Mouse (Mus musculus) lung, embryonic 14.5 days (tissue): ENCODE data around the gene Gm21244. TPM values are rescaled to one million over a fixed set of nuclear protein-coding genes. Genes with fewer than 3 reads are reported as not detected.
"Not testable (repeated sequence)": the region's sequence is repeated elsewhere in the genome, so short reads cannot be mapped to it uniquely, and the experiment has no call there.

Experiments
- ATAC-seq: fragments of 200-750 bp; cut with Nextera tagmentation; 2 replicates; pipeline ENCODE4 v1.8.0; 2017; ENCODE audit warnings: mild to moderate bottlenecking, moderate TSS enrichment, moderate library complexity; ENCODE audit not compliant: insufficient read depth
- DNase-seq: peaks from one replicate; pipeline ENCODE4 v3.0.0-alpha.2; 2015
- H3K27ac ChIP-seq: fragments of 300-500 bp; sonication (generic); 2 replicates; pipeline ENCODE4 v1.5.1; 2014; ENCODE audit warnings: low read depth, mild to moderate bottlenecking, moderate library complexity
- H3K27me3 ChIP-seq: fragments of 300-500 bp; sonication (generic); 2 replicates; pipeline ENCODE4 v1.6.1; 2014; ENCODE audit warnings: low read length, control low read depth; ENCODE audit not compliant: insufficient read depth
- H3K36me3 ChIP-seq: fragments of 300-500 bp; sonication (generic); 2 replicates; pipeline ENCODE4 v1.6.1; 2014; ENCODE audit warnings: control low read depth; ENCODE audit not compliant: insufficient read depth
- H3K4me1 ChIP-seq: fragments of 300-500 bp; sonication (generic); 2 replicates; pipeline ENCODE4 v1.6.1; 2014; ENCODE audit warnings: antibody characterized with exemption, control low read depth; ENCODE audit not compliant: insufficient read depth
- H3K4me2 ChIP-seq: fragments of 300-500 bp; sonication (generic); 2 replicates; pipeline ENCODE4 v1.6.1; 2014; ENCODE audit warnings: mild to moderate bottlenecking
- H3K4me3 ChIP-seq: fragments of 300-500 bp; sonication (generic); 2 replicates; pipeline ENCODE4 v1.5.1; 2014; ENCODE audit warnings: low read depth, low read length
- H3K9ac ChIP-seq: fragments of 300-500 bp; sonication (generic); 2 replicates; pipeline ENCODE4 v1.6.1; 2014
- H3K9me3 ChIP-seq: fragments of 300-500 bp; sonication (generic); 2 replicates; pipeline ENCODE4 v1.6.1; 2016; ENCODE audit warnings: low read depth, low read length, control low read depth
- WGBS: fragments of 180-500 bp; shearing (Covaris S2); extraction: QIAGEN DNeasy Blood & Tissue Kit; methylation state at CpG from one replicate; pipeline ENCODE4 v1.1.7; 2014; 5-methylcytosine and 5-hydroxymethylcytosine counted together
- polyA plus RNA-seq: library from polyadenylated mRNA; unstranded; fragments of >200 nt; fragmentation: Nextera tagmentation; extraction: Ambion mirVana; gene quantifications from 2 replicates; pipeline ENCODE4 v1.2.1, GENCODE M21; 2014

Gm21244 gene
- polyA plus RNA-seq: not detected in 2 replicates

GRCm38 (mm10) chrY:7169193-7169592, at the start of gene Gm21244:
Gene Gm21244 (minus strand): TSS chrY:7169293.
- not testable (repeated sequence) for H3K27me3 ChIP-seq, H3K4me3 ChIP-seq, H3K9ac ChIP-seq, H3K4me1 ChIP-seq, H3K36me3 ChIP-seq, DNase-seq, H3K27ac ChIP-seq, H3K4me2 ChIP-seq, ATAC-seq, H3K9me3 ChIP-seq
- WGBS: no CpG with 5 or more reads among the region's 3 CpGs

Other genes with a start within 250 kb of the Gm21244 start
- not detected in 2 replicates for gene Gm28998, start 84.5 kb upstream of the Gm21244 start, polyA plus RNA-seq
- gene Gm21788, start 235.7 kb upstream of the Gm21244 start, polyA plus RNA-seq: not detected in 2 replicates